Mouse (Mus musculus) midbrain, postnatal 0 days (tissue): ENCODE measurements around the gene Ptprn2. TPM values are rescaled to one million over a fixed set of nuclear protein-coding genes. Genes with fewer than 3 reads are reported as not detected.

Source experiments
- ATAC-seq: fragments of 200-750 bp; cut with Nextera tagmentation; 2 replicates; pipeline ENCODE4 v1.8.0; 2017; ENCODE audit warnings: moderate number of reproducible peaks, mild to moderate bottlenecking, moderate TSS enrichment, moderate library complexity; ENCODE audit not compliant: low FRiP score
- DNase-seq: peaks from one replicate; pipeline ENCODE4 v3.0.0-alpha.2; 2015; ENCODE audit warnings: low spot score
- H3K27ac ChIP-seq: fragments of 300-500 bp; sonication (generic); 2 replicates; pipeline ENCODE4 v1.5.1; 2014; ENCODE audit warnings: low read depth, mild to moderate bottlenecking, low read length, mixed read lengths
- H3K27me3 ChIP-seq: fragments of 300-500 bp; sonication (generic); 2 replicates; pipeline ENCODE4 v1.6.1; 2014; ENCODE audit warnings: low read length, control low read depth, mixed read lengths; ENCODE audit not compliant: insufficient read depth
- H3K36me3 ChIP-seq: fragments of 300-500 bp; sonication (generic); 2 replicates; pipeline ENCODE4 v1.6.1; 2014; ENCODE audit warnings: low read length, control low read depth, mixed read lengths; ENCODE audit not compliant: insufficient read depth
- H3K4me1 ChIP-seq: fragments of 300-500 bp; sonication (generic); 2 replicates; pipeline ENCODE4 v1.6.1; 2014; ENCODE audit warnings: mild to moderate bottlenecking, control low read depth, antibody characterized with exemption, low read length, mixed read lengths; ENCODE audit not compliant: insufficient read depth
- H3K4me2 ChIP-seq: fragments of 300-500 bp; sonication (generic); 2 replicates; pipeline ENCODE4 v1.6.1; 2014; ENCODE audit warnings: low read depth, mild to moderate bottlenecking, low read length, mixed read lengths; ENCODE audit not compliant: poor library complexity, severe bottlenecking
- H3K4me3 ChIP-seq: fragments of 300-500 bp; sonication (generic); 2 replicates; pipeline ENCODE4 v1.5.1; 2014; ENCODE audit warnings: low read depth, mild to moderate bottlenecking, low read length, moderate library complexity
- H3K9ac ChIP-seq: fragments of 300-500 bp; sonication (generic); replicated peaks from 2 replicates; pipeline ENCODE4 v1.6.1; 2014; ENCODE audit warnings: mild to moderate bottlenecking, low read length, moderate library complexity, mixed read lengths; ENCODE audit not compliant: poor library complexity, severe bottlenecking
- H3K9me3 ChIP-seq: fragments of 300-500 bp; sonication (generic); 2 replicates; pipeline ENCODE4 v1.6.1; 2016; ENCODE audit warnings: low read length, control low read depth
- CTCF ChIP-seq: IDR thresholded peaks from 2 replicates; pipeline ENCODE4 v1.5.1; 2016; ENCODE audit warnings: antibody characterized with exemption, mild to moderate bottlenecking
- WGBS: fragments of 180-500 bp; shearing (Covaris S2); extraction: QIAGEN DNeasy Blood & Tissue Kit; methylation state at CpG from one replicate; pipeline ENCODE4 v1.1.7; 2014; 5-methylcytosine and 5-hydroxymethylcytosine counted together
- polyA plus RNA-seq: library from polyadenylated mRNA; unstranded; fragments of >200 nt; fragmentation: Nextera tagmentation; extraction: Ambion mirVana; gene quantifications from 2 replicates; pipeline ENCODE4 v1.2.1, GENCODE M21; 2015
- total RNA-seq: library from RNA; depleted of rRNA; stranded (reverse); fragments of >200 nt; gene quantifications from 2 replicates; pipeline ENCODE4 v1.2.3, GENCODE M21; 2014

The Ptprn2 gene
- total and polyA plus RNA-seq, 2 experiments from 2014 or later: 22.2 to 110 TPM

GRCm38 (mm10) chr12:116771493-116771892, 286.0 kb downstream of the Ptprn2 start:
- H3K4me1 ChIP-seq: no peaks in the 10 kb centered on the region
- H3K9ac ChIP-seq: no peak overlapping the region
- no peak for TF ChIP-seq CTCF
- no peaks in the 10 kb centered on the region for H3K36me3 ChIP-seq
- ATAC-seq: no peak
- no peak overlapping the region for H3K4me2 ChIP-seq
- WGBS: 83% methylated on average over 4 of the region's 4 CpGs
- no peaks in the 10 kb centered on the region for H3K9me3 ChIP-seq
- no peak overlapping the region for H3K27ac ChIP-seq
- no peak overlapping the region for H3K4me3 ChIP-seq
- H3K27me3 ChIP-seq: no peaks in the 10 kb centered on the region
- no peak for DNase-seq

- DNase-seq (peak; percentile 15), ATAC-seq (peak; percentile 48; the same call in 1 of the 2 replicates)
- H3K4me2 ChIP-seq: no peak overlapping the region
- no peak overlapping the region for H3K4me3 ChIP-seq
- no peaks in the 10 kb centered on the region for H3K27me3 ChIP-seq
- no peak for TF ChIP-seq CTCF
- H3K9ac ChIP-seq: no peak overlapping the region
- H3K9me3 ChIP-seq: no peaks in the 10 kb centered on the region
- no peak overlapping the region for H3K27ac ChIP-seq
- WGBS: 41% methylated on average over 7 of the region's 7 CpGs
- H3K36me3 ChIP-seq: no peaks in the 10 kb centered on the region
- no peaks in the 10 kb centered on the region for H3K4me1 ChIP-seq
Observed at GRCm38 (mm10) chr12:116772081-116772566, 286.6 kb downstream of the Ptprn2 start.

GRCm38 (mm10) chr12:116773344-116773743, 287.8 kb downstream of the Ptprn2 start:
- H3K4me3 ChIP-seq: no peak overlapping the region
- H3K4me2 ChIP-seq: no peak overlapping the region
- WGBS: 90% methylated on average over 3 of the region's 3 CpGs
- DNase-seq (no peak), ATAC-seq (no peak)
- no peak overlapping the region for H3K27ac ChIP-seq
- 0 out of 2 replicates have a peak, but pooled peaks cover 2% of the 10 kb centered on the region for H3K36me3 ChIP-seq
- no peak overlapping the region for H3K9ac ChIP-seq
- no peak for TF ChIP-seq CTCF
- no peaks in the 10 kb centered on the region for H3K4me1 ChIP-seq
- no peaks in the 10 kb centered on the region for H3K27me3 ChIP-seq
- H3K9me3 ChIP-seq: no peaks in the 10 kb centered on the region

GRCm38 (mm10) chr12:116776447-116776846, 290.9 kb downstream of the Ptprn2 start:
- H3K36me3 ChIP-seq: 0 out of 2 replicates have a peak, but pooled peaks cover 2% of the 10 kb centered on the region
- no peak overlapping the region for H3K4me2 ChIP-seq
- WGBS: 93% methylated on average over 8 of the region's 8 CpGs
- H3K9ac ChIP-seq: no peak overlapping the region
- TF ChIP-seq CTCF: no peak
- ATAC-seq (no peak), DNase-seq (no peak)
- H3K4me3 ChIP-seq: no peak overlapping the region
- no peaks in the 10 kb centered on the region for H3K27me3 ChIP-seq
- H3K4me1 ChIP-seq: no peaks in the 10 kb centered on the region
- no peaks in the 10 kb centered on the region for H3K9me3 ChIP-seq
- H3K27ac ChIP-seq: no peak overlapping the region

- Histone ChIP-seq H3K4me1 (no peaks in the 10 kb centered on the region), H3K27ac (no peak overlapping the region), H3K27me3 (no peaks in the 10 kb centered on the region), H3K4me2 (no peak overlapping the region), H3K36me3 (0 out of 2 replicates have a peak, but pooled peaks cover 2% of the 10 kb centered on the region), H3K9me3 (no peaks in the 10 kb centered on the region), H3K4me3 (no peak overlapping the region), H3K9ac (no peak overlapping the region)
- DNase-seq (no peak), ATAC-seq (no peak)
- no peak for TF ChIP-seq CTCF
- WGBS: 36% methylated on average over 4 of the region's 4 CpGs
Observed at GRCm38 (mm10) chr12:116778095-116779090, 292.9 kb downstream of the Ptprn2 start.

GRCm38 (mm10) chr12:116780419-116780818, 294.9 kb downstream of the Ptprn2 start:
- TF ChIP-seq CTCF: no peak
- H3K36me3 ChIP-seq: 0 out of 2 replicates have a peak, but pooled peaks cover 2% of the 10 kb centered on the region
- H3K9ac ChIP-seq: no peak overlapping the region
- H3K27me3 ChIP-seq: no peaks in the 10 kb centered on the region
- H3K4me1 ChIP-seq: no peaks in the 10 kb centered on the region
- H3K27ac ChIP-seq: no peak overlapping the region
- no peak for DNase-seq
- ATAC-seq: no peak
- no peaks in the 10 kb centered on the region for H3K9me3 ChIP-seq
- no peak overlapping the region for H3K4me3 ChIP-seq
- 92% methylated on average over 1 of the region's 1 CpGs for WGBS
- H3K4me2 ChIP-seq: no peak overlapping the region
